Mouse (Mus musculus): ENCODE results near the gene Ctdsp2.

The Ctdsp2 gene

GRCm38 (mm10) chr10:126962271-126962965 is 16.1 kb upstream of the Ctdsp2 start:
- no peak for DNase-seq (ENCODE audit: low read depth, low spot score)

DNA sequence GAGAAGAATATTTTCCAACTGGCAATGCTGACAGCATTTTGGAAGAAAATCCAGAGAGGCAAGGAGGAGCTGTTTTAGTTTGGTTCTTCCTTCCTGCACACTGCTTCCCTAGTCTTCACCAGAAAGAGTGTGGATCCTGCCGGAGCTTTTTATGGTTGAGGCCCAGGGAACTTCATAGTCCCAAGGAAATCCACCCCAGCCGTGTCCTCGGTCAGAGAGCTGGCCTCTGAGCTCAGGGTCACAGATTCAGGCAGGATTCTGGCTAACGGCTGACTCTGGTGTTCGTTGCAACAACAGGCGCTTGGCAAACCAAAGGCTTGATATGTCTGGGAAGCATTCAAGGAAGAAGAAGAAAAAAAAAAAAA is 15.6 kb upstream of the Ctdsp2 start:
- no peak for DNase-seq (ENCODE audit: low read depth, low spot score)

DNA sequence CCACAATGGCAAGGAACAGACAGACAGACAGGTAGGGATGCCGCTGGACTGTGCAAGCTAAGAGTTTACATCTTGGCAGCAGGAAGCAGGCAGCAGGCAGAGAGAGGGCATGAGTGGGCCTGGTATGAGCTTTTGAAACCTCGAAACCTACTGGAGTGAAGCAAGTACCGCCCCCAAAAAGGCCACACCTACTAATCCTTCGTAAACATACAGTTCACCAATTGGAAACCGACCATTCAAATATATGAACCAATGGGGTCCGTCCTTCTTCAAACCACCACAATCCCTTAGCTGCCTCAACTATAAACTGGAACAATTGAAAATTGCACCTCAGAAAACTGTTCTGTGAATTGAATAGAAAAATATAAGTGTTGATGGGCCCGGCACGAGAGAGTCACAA is 14.7 kb upstream of the Ctdsp2 start:
- DNase-seq (ENCODE audit: low read depth, low spot score), result no peak

DNA sequence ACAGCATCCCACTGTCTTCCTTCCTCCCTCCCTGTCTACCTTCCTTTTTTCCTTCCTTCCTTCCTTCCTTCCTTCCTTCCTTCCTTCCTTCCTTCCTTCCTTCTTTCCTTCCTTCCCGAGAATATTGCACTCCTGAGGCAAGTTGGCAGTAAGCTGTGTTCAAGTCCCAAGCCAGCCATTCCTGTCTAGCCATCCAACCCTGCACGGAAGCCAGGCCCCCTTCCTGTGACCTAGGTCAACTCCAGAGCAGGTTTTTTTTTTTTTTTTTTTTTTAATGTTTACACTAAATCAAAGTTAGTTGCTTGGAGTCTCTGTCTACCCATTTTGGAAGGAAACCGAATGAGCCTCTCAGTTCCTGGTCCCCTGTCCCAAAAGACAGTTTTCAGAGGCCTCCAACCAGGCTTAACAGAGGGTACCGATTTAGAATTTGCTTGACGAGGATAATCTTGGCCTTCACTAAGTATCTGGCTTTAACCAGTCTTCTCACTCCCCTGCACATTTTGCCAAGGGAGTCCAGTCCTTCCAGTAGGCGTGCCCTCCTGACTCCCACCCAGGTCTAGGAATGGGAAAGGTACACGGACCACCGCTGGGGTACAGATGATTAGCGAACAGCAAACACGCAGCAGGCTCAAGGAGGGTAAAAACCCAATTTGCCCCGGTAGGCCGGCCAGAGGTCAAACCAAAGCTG is 7.0 kb upstream of the Ctdsp2 start:
- DNase-seq (ENCODE audit: low read depth, low spot score), result no peak

GRCm38 (mm10) chr10:126972051-126972725 is 6.3 kb upstream of the Ctdsp2 start:
- DNase-seq (ENCODE audit: low read depth, low spot score), result no peak

GRCm38 (mm10) chr10:126972988-126973387 is 5.5 kb upstream of the Ctdsp2 start:
- no peak for DNase-seq (ENCODE audit: low read depth, low spot score)

DNA sequence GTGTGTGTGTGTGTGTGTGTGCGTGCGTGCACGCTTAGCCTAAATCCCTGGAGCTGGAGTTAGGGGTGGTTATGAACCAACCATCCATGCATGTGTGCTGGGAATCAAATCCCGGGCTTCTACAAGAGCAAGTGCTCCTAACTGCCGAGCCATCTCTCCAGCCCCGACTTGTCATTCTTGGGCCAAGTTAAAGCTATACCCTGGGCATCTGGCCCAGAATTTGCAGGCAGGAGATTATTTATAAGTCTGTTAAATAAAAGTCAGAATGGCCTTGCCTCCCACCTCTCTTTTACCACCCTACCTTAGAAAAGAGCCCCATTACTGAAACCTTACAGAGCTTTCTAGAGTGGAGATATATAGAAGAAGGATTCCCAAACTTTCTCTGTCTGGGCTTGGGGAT is 2.8 kb upstream of the Ctdsp2 start:
- no peak for DNase-seq (ENCODE audit: low read depth, low spot score)

GRCm38 (mm10) chr10:126977076-126977475 is 1.4 kb upstream of the Ctdsp2 start:
- no peak for DNase-seq (ENCODE audit: low read depth, low spot score)

- no peak for DNase-seq (ENCODE audit: low read depth, low spot score)
These were observed 661 bp downstream of the Ctdsp2 start for GRCm38 (mm10) chr10:126979121-126979635.

DNA sequence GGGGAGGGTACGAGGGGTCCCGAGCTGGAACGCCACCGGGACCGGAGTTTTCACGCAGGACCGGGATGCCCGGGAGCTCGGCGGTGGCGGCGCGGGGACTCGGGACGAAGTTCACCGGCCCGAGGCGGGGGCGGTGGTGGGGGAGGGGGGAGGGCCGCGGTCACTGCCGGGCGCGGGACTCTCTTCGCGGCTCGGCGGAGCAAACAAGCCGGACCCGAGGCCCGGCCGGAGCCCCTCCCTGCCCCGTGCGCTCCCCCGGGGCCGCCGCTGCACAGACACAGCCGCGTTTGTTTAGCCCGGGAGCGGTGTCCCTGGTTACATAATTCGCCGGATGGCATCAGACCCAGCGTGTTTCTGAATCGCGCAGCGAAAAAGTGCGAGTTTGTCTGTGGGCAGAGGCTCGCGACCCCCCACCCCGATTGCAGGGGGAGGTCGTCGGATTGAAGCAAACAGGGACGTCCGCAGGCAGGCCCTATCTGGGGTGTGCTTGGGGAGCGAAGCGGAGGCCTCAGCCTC is 1.2 kb downstream of the Ctdsp2 start:
- no peak for DNase-seq (ENCODE audit: low read depth, low spot score)

GRCm38 (mm10) chr10:126980221-126980932 is 1.9 kb downstream of the Ctdsp2 start:
- no peak for DNase-seq (ENCODE audit: low read depth, low spot score)

DNA sequence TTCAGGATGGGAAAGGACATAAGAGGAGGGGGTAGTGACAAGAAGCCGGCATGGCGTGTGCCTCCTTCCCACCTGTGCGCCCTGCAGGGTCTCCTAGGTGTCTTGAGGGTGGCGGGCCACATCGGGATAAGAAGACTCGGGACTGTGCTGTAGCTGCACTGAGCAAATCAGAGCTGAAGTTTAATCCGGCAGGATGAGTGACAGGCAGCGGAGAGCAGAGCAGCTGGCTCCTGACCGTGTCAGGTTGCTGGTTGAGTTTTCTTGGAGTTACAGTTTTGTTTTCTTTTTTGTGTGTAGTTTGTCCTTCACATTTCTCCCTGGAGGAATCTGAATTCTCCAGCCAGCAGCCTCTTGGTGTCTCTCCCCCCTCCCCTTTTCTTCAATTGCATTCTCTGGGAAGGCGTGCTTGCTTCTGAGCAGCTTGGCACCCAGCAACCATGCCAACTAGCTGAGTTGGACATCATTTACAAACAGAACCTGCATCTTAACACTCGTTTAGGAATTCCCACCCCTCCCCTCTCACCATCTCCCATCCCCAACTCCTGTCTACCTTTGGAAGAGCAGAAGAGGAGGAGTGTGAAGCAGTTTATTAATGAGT is 2.5 kb downstream of the Ctdsp2 start:
- DNase-seq (ENCODE audit: low read depth, low spot score), result no peak

DNA sequence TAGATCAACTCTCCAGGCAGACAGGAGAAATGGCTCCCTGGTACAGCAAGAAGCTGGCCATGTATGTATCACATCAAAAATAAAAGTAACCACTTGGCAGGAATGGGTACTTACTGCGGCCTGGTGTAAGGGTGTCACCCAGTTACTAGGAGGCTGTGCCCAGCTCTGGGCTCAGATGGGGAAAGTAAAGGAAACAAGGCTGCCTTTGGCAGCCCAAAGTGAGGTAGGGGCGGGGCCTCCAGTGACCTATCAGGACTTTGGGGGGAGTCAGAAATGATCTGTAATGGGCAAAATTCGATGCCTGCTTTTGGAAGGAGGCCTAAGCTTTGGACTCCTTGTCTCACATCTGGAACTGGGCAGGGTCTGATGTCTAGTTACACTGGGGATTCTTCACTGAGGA is 3.2 kb downstream of the Ctdsp2 start:
- DNase-seq (ENCODE audit: low read depth, low spot score), result no peak

DNA sequence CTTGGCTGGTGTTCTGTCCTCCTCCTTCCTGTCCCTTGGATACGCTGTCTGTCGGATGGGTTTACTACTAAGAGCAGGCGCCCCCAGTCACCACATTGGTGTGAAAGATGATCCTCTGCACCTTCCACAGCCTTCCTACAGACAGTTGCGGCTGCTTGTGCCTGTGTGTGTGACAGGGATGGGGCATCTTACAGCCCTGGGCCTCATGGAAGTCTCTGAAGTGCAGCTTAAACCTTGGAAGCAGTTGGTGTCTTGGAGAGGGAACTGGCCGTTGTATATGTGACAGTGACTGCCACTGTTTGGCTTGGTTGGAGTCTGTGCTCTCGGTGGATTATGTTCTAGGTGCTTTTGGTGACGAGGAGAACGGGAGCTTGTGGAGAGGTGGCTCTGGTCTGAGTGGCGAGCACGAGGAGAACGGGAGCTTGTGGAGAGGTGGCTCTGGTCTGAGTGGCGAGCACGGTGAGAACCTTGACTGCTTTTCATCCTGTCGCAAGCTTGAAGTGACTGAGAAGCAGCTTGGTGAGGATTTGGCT is 4.7 kb downstream of the Ctdsp2 start:
- no peak for DNase-seq (ENCODE audit: low read depth, low spot score)

- no peak for DNase-seq (ENCODE audit: low read depth, low spot score)
These were observed 5.9 kb downstream of the Ctdsp2 start for GRCm38 (mm10) chr10:126984189-126985004.

DNA sequence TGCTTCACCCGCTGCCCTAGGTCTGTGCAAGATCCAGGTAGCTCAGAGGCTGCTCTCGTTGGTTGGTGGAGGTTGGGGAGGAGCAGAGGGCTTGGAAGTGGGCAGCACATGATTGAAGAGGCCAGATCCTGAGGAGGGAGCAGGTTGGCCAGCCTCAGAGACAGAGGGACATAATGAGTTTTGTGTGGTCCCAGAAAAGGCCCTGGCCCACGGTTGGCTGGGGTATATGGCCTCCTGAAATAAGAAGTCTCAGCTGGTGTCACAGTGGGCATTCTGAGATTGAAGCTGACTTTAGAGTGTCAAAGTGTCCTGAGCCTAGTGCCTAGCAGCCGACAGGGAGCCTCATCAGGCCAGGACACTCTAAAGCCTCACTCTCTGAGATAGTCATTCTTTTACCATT is 6.6 kb downstream of the Ctdsp2 start:
- DNase-seq (ENCODE audit: low read depth, low spot score), result no peak

DNA sequence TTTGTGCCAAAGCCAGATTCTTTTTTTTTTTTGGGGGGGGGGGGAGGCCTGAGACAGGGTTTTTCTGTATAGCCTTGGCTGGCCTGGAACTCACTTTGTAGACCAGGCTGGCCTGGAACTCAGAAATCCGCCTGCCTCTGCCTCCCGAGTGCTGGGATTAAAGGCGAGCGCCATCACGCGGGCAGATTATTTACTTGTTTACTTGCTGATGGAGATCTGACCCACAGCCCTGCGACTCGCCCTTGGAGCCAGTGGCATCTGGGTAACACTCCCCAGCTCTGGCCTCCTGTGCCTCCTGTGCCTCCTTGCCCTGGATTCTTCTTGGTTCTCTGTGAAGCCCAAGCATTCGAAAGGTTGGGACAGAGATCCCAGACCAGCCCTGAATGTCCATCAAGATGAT is 7.1 kb downstream of the Ctdsp2 start:
- no peak for DNase-seq (ENCODE audit: low read depth, low spot score)

DNA sequence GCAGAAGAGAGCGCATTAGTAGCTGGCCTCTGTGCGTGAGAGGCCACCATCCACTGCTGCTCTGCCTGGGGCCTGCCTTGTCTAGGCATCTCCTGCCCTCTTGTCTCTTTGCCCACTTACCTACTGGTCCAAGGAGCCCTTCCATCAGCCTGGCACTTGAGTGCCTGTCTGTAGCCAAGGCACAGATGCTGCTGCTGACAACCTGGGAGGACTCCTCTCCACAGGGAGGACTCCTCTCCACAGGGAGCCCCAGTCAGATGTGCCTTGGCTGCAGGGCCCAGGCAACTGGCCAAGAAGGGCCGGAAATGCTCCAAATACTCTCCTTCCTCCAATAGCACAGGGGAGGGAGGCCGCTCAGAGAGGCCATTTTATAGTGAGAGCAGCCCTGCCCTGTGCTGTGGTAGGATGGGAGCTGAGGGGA is 8.0 kb downstream of the Ctdsp2 start:
- DNase-seq (ENCODE audit: low read depth, low spot score), result no peak

- no peak for DNase-seq (ENCODE audit: low read depth, low spot score)
These were observed 8.9 kb downstream of the Ctdsp2 start for GRCm38 (mm10) chr10:126987183-126988118.
